Mouse (Mus musculus) stomach, embryonic 16.5 days (tissue): ENCODE results near the gene Vax2. TPM values are rescaled to one million over a fixed set of nuclear protein-coding genes. Genes with fewer than 3 reads are reported as not detected.

Experiments used
- polyA plus RNA-seq: library from polyadenylated mRNA; unstranded; fragments of >200 nt; fragmentation: Nextera tagmentation; extraction: Ambion mirVana; gene quantifications from 2 replicates; pipeline ENCODE4 v1.2.1, GENCODE M21; 2015

Gene Vax2
- polyA plus RNA-seq, 1 experiment from 2014 or later, result not detected

Other genes starting within 250 kb of the Vax2 start
- 69.5 and 79.1 TPM in 2 replicates for gene Dguok, start 204.3 kb upstream of the Vax2 start, polyA plus RNA-seq
- 1,788 and 2,212 TPM in 2 replicates for gene Actg2, start 175.0 kb upstream of the Vax2 start, polyA plus RNA-seq
- 28.0 and 32.5 TPM in 2 replicates for gene Stambp, start 138.5 kb upstream of the Vax2 start, polyA plus RNA-seq
- gene Clec4f, start 55.1 kb upstream of the Vax2 start, polyA plus RNA-seq, result 0.35 and 0.45 TPM in 2 replicates
- 0.17 and 0.20 TPM in 2 replicates for gene Cd207, start 33.4 kb upstream of the Vax2 start, polyA plus RNA-seq
- gene Atp6v1b1, start 31.7 kb downstream of the Vax2 start, polyA plus RNA-seq, result not detected in 2 replicates
- gene Ankrd53, start 51.4 kb downstream of the Vax2 start, polyA plus RNA-seq, result not detected in 2 replicates
- 79.5 and 82.1 TPM in 2 replicates for gene Tex261, start 64.5 kb downstream of the Vax2 start, polyA plus RNA-seq
- gene Nagk, start 83.7 kb downstream of the Vax2 start, polyA plus RNA-seq, result 75.6 and 77.9 TPM in 2 replicates
- 18.3 and 19.7 TPM in 2 replicates for gene Paip2b, start 120.5 kb downstream of the Vax2 start, polyA plus RNA-seq
- 44.4 and 51.6 TPM in 2 replicates for gene Zfp638, start 155.8 kb downstream of the Vax2 start, polyA plus RNA-seq